Mouse (Mus musculus) natural killer cell, adult 2 months (primary cell): ENCODE measurements at regions not wholly inside any gene's neighbourhood (a gene's known extent, or its start where the extent isn't known, plus 50 kb on each side); places are given as distances from the start of the nearest gene placed in this dataset.
"Not testable (repeated sequence)": the region's sequence is repeated elsewhere in the genome, so short reads cannot be mapped to it uniquely, and the experiment has no call there.

ENCODE experiments used
- DNase-seq, 2 experiments: peaks; one replicate each; pipeline ENCODE4 v3.0.0; 2022; ENCODE audit warnings: low spot score in 2 of 2

DNA sequence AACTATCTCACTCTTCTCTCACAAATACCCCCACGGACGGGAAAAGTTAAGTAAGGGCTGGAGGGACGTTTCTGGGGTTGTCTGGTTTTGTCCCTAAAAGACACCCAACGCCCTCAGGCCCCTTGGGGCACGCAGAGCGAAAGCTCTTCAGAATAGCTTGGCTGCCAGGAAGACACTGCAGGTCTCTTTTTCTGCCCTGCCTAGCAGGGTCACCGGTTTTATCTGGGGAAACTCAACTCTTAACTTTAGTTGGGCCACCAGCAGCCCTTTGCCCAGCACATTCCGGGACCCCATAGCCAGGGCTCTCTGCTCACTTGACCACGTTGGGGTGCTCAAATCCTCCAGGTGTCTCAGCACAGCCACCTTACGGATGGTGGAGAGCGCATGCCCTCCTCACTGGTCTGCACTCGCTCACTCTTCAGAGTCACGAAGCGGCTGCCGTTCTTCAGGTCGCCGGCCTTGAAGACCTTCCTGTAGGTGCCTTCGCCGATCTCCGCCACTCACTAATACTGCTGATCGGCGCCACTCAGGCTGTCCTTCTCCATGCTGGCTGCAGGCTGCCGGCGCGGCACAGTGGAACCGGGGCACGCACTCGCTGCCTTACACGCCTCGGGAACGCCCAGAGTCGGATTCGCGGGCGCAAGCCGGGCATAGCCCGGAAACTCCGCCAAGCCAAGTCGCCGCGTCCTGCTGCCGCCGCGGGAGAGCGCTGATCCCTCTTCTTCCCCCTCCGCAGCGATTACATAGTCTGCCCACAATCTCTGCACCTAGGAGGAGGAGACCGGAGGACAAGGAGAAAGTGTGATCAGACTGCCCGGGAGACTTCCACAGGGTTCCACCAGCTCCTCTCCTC lies 83.0 kb downstream of the Ulbp1 start:
- no peak for DNase-seq

- DNase-seq: not testable (repeated sequence)
These were observed 114.6 kb downstream of the Ulbp1 start for GRCm38 (mm10) chr10:7358791-7359190.

DNA sequence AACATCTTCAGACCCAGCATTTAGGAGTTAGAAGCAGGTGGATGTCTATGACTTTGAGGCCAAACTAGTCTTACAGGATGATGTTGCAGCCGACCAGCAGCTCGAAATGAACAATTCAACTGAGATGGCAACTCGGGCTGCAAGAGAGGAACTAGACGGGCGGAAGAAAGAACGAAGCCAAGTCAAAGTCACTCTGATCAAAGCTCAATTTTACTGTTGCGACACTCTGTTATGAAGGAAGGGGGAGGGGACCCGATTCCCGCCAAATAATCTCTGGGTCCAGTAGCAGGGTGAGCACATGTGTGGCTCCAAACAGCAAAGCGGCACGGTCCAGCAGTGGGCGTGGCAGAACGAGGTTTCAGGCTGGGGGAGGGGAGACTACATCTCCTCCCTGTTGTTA lies 129.1 kb downstream of the Ulbp1 start:
- DNase-seq: not testable (repeated sequence)

DNA sequence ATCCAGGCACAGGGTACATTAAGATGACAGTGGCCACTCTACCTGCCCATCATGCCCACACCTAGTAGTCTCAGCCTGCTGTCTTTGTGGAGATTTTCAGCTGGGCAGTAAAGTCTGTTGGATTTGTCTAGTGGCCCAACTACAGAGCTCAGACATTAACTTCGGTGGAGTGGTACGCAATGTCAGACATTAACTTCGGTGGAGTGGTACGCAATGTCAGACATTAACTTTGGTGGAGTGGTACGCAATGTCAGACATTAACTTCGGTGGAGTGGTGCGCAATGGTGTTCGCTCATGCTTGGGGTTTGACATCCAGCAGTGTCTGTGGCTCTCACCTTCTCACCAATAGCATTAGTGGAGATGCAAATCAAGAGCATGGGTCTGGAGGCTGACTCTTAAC lies 129.7 kb downstream of the Ulbp1 start:
- not testable (repeated sequence) for DNase-seq

DNA sequence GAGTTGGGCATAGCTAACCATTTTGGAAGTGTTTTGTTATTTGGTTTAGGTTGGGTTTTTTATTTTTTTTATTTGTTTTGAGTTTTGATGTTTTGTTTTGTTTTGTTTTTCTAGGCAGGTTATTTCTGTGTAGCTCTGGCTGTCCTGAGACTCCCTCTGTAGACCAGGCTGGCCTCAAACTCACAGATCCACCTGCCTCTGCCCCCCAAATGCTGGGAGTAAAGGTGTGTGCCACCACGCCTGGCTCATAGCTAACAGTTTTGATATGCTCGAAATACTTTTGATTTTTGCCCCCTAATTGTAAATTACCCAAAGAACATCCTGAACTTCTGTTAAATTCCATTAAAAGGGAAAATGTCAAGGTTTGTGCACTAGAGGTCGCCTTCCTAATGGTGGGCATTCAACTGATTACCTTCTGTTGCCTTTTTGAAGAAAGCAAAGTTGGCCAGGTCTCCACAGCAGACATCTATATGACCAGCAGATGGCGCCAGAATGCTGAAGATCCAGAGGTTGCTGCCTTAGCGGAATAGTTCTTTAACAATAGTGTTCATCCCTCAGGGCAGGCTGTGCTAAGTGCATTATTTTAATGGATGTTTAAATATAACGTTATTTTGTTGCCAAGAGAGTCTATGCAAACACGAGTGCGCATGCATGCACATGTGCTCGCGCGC lies 121.2 kb upstream of the Cnksr3 start:
- peak in 1 of 2 experiments; percentile 37 for DNase-seq

DNA sequence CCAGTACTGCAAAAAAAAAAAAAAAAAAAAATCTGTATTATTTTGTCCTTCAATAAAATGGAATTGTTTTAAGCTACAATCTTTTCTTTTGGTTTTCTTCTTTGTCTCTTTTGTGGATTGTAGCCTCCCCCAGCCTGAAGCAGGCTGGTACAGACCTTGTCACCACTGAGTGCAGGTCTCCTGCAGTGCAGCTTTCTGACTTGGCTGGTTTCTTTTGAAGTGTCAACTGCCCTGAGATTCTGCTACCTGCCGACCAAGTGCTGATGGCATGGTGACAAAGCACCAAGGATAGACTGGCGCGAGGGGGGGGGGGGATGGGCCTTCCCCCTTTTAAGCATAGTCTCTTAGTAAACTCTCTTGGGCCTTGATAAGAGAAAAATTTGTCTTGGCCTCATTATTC lies 116.2 kb upstream of the Cnksr3 start:
- DNase-seq: no peak

GRCm38 (mm10) chr10:7327046-7327445 lies 115.0 kb upstream of the Cnksr3 start:
- not testable (repeated sequence) for DNase-seq

GRCm38 (mm10) chr10:7325074-7325473 lies 113.0 kb upstream of the Cnksr3 start:
- DNase-seq: no peak

DNA sequence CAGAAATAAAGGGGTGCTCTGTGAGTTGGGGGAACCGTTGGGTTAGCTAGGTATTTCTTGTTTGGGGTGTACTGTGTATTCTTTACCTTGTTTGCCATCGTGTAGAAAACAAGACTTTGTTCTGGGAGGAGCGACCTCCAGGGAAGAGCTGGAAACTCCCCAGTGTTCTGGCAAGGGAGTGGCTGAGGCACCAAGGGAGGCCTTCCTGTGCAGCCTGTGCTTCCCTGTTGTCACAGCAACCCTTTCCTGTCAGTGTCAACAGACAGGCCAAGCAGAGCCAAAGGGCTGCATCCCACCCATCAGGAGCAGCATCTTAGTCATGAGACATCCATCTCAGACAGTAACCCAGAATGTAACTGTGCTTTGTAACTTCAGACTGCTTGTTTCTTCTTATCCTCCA lies 111.2 kb upstream of the Cnksr3 start:
- DNase-seq: no peak

DNA sequence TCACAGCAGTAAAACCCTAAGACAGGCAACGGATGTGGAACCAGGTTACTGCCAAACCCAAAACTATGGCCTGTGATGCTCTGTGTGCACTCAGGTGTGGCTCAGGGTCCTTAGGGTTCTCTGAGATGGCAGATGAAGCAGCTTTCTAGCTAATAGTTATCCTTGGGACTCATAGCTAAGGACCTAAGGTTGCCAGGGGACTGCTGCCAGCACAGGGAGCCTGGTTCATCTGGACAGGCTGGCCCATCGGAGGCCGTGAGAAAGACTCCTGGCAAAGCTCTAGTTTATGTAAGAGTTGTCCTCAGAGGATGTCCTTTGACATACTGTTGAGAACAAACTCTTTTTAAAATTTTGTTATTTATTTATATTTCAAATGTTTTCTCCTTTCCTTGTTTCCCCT lies 97.9 kb upstream of the Cnksr3 start:
- no peak for DNase-seq

DNA sequence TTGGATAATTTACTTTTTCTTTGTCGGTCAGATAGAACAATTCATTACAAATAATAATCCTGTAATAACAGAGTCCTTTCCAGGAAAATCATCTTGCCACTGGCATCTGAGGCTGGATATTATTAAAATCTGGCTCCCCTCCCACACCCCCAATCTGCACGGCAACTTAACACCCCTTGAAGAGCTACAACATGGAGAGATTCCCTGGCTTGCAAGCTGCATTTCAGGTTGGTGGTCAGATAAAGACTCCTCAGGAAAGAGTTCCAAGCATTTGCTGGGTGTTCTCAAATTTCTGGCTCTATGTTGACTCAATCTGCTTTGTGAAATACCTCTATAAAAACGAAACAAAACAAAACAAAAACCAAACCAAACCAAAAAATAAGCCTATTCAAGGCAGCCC lies 93.8 kb upstream of the Cnksr3 start:
- DNase-seq: not testable (repeated sequence)

GRCm38 (mm10) chr10:7298377-7298776 lies 86.3 kb upstream of the Cnksr3 start:
- DNase-seq: no peak

DNA sequence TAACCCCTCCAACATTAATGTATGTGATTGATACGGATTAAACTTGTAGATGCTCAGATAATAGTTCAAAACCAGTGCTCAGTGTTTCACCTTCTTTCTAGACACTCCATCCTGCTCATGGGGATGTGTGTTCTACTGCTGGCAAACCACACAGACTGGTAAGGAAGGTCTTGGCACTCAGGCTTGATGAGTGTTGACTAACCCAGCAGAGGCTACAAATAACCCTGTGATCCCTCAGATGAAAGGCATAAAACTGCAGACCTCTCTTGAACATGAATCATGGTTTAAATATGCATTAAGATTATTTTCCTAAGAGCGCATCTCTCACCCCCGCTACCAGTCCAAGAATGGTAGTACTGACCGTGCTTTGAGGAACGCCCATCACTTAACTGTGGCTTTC lies 83.9 kb upstream of the Cnksr3 start:
- DNase-seq: no peak

- no peak for DNase-seq
These were observed 81.2 kb upstream of the Cnksr3 start for GRCm38 (mm10) chr10:7293203-7293602.

DNA sequence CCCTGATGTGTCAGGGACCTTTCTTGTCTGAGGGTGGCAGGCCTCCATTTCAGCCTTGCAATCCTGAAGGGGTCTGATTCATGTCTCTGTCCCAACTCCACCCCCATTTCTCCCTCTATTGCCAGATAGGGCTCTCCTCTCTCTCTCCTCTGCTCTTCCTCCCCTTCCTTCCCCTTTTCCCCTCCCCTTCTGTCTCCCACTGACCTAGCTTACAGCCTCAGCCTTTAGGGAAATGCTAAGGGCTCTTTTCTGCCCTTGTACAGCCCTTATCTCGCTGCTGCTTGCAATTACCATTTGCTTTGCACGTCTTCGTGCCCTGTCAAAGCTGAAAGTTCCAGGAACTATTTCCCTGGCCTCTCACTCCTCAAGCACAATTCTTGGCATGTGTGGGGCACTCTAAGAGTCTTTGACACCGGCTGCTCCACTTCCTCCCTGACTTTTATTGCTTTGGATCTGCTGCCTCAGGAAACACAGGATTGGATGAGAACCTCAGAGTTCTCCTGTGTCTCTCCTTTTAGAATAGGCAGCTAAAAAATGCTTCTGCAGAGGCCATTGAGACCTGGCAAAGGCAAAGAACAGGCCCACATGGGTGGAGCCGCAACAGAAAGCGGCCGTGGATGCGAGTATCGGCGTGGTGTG lies 77.9 kb upstream of the Cnksr3 start:
- DNase-seq: no peak

GRCm38 (mm10) chr10:7285112-7285905 lies 73.3 kb upstream of the Cnksr3 start:
- no peak for DNase-seq

- DNase-seq: no peak
These were observed 68.4 kb upstream of the Cnksr3 start for GRCm38 (mm10) chr10:7280429-7280828.

DNA sequence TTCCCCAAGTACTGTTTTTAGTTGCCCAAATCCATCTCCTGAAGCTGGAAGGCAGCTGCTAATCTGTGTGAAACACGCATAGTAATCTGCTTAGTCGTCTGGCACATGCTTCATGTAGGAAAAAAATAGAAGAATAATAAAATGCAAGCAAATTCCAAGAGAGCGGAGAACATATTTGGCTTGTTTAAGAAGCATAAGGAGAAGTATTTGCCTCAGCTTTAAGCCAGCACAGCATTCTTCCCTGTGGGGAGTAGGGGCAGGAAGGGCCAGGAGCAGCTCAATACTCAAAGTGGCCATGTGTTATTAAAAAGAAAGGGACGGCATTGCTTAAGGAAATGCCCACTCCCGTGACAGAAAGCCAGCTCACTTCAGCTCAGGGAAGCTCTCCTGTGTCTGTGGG lies 66.8 kb upstream of the Cnksr3 start:
- DNase-seq: no peak

DNA sequence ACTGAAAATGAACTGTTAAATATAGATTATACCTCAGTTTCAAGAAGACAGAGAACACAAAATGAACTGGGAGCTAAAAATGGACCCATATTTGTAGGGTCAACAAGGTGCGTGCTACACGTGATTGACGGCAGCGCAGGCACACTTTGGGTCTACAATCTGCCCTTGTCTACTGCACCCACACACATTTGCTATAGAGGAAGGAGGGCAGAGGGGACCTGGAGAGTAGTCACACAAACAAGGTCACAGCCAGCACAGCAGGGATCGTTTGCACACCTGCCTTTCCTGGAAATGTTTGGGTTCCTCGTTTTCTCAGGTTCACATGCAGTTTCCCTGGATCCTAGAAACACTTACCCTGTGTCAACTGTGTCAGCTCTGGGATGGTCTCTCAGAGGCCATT lies 63.3 kb upstream of the Cnksr3 start:
- DNase-seq: no peak

DNA sequence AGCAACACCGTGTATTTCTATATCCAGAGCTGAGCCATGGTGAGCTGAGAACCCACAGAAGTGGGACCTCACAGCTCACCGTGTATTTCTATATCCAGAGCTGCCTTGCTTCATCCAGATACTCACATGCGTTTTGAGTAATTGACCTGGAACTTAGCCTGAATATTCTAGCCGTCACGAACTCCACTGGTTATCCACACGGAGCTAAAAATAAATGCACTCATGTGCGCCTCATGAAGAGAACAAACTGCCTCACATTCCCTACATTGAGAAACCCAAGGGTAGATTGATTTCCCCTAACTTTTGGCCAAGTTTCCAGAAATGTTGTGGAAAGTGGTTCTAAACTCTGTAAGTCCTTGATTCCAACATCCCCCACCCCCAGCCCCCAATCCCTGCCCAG lies 62.4 kb upstream of the Cnksr3 start:
- no peak for DNase-seq

DNA sequence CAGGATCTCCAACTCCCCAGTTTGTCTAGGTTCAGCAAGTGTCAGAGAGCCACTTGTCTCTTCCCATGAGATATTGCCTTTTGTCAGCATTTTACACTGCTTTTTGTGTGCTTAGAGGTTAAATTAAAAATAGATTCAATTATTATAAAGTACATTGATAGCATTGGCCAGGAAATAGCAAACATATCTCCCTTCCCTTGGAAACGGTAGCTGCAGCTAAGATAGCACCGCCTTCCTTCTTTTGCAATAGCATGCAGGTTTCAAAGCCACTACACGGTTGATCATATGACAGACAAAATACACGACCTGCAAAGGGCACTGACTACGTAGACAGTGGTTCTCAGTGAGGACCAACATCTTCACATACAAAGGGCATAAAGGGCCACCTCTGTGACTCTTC lies 59.1 kb upstream of the Cnksr3 start:
- DNase-seq: no peak
